Mouse (Mus musculus): ENCODE data around the gene Scand1.

Gene Scand1

GRCm38 (mm10) chr2:156307261-156307660 lies 5.2 kb downstream of the Scand1 start:
- DNase-seq (ENCODE audit: low spot score in 2 of 2), result no peak

DNA sequence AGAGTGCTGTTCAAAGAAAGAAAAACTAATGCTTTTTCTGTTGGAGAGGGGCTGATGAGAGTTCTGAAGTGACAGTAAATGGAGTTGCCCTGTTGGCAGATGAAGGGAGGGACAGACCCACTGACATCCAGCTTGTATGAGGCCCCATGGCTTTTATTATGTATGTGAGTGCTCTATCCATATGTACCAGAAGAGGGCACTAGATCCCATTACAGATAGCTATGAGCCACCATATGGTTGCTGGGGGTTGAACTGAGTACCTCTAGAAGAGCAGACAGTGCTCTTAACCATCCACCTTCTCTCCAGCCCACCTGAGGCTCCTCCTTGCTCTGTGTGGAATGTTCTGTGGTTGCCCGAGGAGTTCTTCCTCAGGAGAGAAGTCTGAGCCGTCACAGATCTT lies 6.7 kb downstream of the Scand1 start:
- no peak for DNase-seq (ENCODE audit: low spot score in 2 of 2)

DNA sequence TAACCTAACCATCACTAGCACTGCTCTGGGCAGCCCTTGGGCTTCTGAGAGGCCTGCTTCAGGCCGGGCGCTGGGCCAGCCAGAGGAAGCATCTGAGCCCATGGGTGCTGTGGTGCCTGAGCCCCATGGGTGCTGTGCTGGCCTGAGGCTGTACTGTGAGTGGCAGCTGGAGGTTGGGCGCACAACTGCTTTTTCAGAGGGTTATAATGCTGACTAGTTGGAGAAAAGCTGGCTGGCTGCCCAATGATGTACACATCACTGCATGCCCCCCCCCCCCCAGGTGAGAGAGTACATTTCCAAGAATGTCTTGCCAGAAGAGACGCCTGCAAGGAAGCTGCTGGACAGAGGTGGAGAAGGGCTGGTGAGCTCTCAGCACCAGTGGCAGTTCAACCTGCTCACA lies 8.2 kb downstream of the Scand1 start:
- DNase-seq (ENCODE audit: low spot score in 2 of 2), result no peak

DNA sequence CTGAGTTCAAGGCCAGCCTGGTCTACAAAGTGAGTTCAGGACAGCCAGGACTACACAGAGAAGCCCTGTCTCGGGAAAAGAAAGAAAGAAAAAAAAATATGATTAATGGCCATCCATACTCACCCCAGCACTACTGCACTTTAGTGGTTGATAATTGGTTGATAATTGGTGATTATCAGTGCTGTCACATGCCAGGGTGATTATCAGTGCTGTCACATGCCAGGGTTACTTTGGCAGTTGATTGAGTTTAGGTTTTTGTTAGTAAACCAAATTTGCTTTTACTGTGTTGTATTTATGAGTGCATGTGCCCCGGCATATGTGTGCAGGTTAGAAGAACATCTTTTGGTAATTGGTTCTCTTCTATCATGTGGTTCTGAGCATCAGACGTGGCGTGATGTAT lies 10.4 kb downstream of the Scand1 start:
- no peak for DNase-seq (ENCODE audit: low spot score in 2 of 2)

GRCm38 (mm10) chr2:156298458-156298857 lies 14.0 kb downstream of the Scand1 start:
- peak; percentile 43 to 44 for DNase-seq (ENCODE audit: low spot score in 2 of 2)

DNA sequence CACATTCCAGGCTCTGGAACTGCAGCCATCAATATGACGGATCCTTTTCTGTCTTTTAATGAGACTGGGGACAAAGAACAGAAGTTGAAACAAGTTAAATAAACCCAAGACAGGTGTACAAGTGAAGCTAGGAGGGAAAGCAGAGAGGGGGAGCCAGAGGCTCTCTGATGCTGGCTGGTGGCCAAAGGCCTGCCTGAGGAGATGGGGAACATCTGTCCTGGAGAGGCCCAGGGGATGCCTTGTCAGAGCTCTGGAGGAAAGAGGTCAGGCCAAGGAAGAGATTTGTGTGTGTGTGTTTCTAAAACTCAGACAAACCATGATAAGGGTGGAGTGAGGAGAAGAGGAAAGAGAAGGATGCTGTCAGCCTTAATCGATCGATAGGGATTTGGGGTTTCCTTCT lies 14.9 kb downstream of the Scand1 start:
- DNase-seq (ENCODE audit: low spot score in 2 of 2), result no peak

DNA sequence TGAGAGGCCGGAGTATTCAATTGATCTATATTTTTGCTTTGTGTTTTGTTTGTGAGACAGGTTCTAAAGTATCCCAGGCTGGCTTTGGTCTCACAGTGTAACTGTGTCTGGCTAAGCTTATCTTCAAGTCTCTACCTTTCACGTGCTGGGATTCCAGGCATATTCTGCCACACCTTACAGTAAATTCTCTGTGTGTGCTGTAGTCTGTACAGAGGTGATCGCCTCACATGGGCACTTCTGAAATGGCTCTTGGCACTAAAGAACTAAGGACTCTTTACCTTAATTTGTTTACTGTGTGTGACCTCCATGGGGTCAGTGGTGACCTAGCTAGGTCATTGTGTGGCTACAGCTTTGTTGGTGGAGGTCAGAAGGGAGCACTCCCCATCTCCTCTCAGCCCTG lies 16.3 kb downstream of the Scand1 start:
- DNase-seq (ENCODE audit: low spot score in 2 of 2), result no peak

DNA sequence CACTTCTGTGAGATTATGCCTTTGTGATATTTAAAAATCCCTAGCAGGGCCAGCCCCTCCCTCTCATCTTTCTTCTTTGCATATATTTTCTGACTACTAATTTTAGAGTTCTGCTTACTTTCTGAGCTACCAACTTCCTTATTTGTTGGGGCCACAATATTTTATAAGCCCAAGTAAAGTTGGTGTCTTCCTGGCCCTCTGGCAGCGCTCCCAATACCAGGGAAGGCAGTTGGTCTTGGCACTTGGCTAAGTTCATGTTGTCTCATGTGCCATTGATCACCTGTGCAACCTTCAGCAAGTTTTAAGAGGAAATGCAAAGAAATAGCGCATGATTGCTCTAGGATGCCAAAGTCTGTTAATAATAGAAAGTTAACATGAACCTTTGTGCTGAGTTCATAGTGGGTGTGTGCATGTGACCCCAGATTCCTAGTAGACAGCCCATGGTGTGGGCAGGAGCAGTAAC lies 16.9 kb downstream of the Scand1 start:
- no peak for DNase-seq (ENCODE audit: low spot score in 2 of 2)

GRCm38 (mm10) chr2:156291998-156292397 lies 20.5 kb downstream of the Scand1 start:
- no peak for DNase-seq (ENCODE audit: low spot score in 2 of 2)

GRCm38 (mm10) chr2:156289552-156290160 lies 22.8 kb downstream of the Scand1 start:
- no peak for DNase-seq (ENCODE audit: low spot score in 2 of 2)

- DNase-seq (ENCODE audit: low spot score in 2 of 2), result no peak
These were observed 24.3 kb downstream of the Scand1 start for GRCm38 (mm10) chr2:156288222-156288621.

DNA sequence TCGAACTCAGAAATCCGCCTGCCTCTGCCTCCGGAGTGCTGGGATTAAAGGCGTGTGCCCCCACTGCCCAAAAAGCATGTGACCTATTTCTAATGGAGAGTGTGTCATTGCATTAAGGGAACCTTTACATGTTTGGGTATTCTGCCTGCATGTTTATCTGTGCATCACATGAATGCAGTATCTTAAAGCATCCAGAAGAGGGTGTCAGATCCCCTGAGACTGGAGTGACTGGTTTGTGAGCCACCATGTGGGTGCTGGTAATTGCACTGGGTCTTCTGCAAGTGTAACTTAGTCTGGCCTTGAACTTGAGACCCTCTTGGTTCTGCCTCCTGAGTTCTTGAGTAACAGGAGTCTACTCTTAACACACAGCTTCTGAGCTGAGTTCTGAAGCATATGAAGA lies 25.8 kb downstream of the Scand1 start:
- no peak for DNase-seq (ENCODE audit: low spot score in 2 of 2)

- DNase-seq (ENCODE audit: low spot score in 2 of 2), result no peak
These were observed 27.3 kb downstream of the Scand1 start for GRCm38 (mm10) chr2:156285161-156285560.

DNA sequence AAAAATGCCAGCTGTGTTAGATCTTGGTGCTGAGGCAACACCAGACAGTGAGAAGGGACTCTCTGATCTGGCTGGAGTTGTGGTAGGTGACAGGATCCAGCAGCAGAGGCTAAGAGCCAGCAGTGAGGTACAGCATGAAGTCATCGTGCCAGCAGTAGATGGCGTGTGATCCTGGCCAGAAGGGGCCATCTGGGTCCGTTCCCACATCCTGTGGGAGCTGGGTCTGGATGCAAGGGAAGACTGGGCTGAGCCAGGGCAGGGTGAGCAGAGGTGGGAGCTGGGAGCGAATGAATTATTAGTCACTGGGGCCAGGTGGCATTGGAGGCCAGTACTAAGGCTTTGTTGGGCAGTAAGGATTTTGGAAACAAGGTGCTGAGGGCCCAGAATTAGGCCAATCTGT lies 31.3 kb downstream of the Scand1 start:
- no peak for DNase-seq (ENCODE audit: low spot score in 2 of 2)

DNA sequence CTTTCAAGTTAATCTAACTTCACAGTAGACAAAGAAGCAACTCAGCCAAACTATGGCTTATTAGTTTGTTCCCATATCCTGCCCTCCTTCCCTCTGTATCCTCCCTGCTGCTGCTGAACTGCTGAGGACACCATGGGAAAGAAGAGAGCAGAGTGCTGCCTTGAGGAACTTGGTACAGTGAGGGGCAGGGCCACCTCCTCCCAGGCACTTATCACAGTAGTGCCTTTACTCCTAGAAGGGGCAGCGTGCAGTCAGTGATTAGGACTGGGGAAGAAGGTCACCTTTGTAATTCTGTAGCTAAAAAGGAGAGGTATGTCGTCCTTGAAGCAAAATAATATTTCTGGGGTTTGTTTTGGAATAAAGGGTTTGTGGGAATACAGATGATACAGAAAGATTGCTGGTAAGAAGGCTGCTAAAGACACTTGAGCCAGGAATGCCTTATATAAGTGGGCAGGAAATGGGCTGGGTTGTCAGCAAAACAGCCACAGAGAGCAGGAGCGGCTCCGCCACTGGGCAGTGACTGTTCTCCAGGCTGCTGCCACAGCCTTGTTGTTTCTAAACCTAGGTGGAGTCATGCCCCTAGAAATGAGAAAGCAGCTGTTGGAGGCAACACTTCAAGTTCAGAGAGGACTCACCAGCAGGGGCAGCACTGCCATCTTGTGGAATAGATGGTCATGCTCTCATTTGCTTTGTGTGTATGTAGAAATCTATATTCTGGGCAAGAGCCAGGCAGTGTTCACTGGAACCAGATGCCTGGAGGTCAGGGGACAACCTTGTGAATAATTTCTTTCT lies 34.1 kb downstream of the Scand1 start:
- DNase-seq (ENCODE audit: low spot score in 2 of 2), result peak; percentile 77 to 90

- no peak for DNase-seq (ENCODE audit: low spot score in 2 of 2)
These were observed 40.0 kb downstream of the Scand1 start for GRCm38 (mm10) chr2:156272553-156272952.

- DNase-seq (ENCODE audit: low spot score in 2 of 2), result no peak
These were observed 44.9 kb downstream of the Scand1 start for GRCm38 (mm10) chr2:156267636-156268035.

DNA sequence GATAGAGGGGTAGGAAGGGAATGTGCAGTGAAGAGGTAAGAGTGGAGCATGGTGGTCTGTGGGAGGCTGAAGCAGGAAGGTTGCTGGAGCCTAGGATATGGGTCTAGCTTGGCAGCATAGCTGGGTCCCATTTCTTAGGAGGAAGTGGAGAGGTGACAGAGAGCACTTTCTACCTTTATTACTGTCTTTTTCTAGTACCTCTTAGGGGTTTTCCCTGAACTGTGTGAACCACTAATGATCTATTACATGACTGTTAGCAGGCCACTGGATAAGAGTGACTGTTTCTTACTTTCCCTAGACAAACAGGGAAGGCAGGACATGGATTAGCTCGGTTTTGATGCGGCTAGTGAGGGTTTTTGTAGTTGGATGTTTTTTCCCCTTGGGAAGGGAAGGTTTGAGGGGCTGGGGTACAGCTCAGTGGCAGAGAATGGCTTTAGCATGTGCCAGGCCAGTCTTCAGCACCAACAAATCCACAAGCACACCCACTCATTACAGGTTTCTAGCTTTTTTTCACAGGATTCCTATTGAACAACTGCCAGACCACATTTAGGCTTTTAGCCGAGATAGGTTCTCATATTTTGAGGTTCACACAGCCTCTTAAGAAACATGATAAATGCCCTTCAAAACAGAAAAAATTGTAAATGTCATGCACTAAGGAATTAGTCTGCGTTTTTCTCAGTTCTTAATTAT lies 49.2 kb downstream of the Scand1 start:
- DNase-seq (ENCODE audit: low spot score in 2 of 2), result no peak
